Mouse (Mus musculus) induced T-regulatory cell, adult 2 months (primary cell): ENCODE data around the gene Slc6a11.

Experiments used
- DNase-seq: peaks from one replicate; pipeline ENCODE4 v3.0.0-alpha.2; 2012; ENCODE audit warnings: low read depth

Slc6a11 gene

DNA sequence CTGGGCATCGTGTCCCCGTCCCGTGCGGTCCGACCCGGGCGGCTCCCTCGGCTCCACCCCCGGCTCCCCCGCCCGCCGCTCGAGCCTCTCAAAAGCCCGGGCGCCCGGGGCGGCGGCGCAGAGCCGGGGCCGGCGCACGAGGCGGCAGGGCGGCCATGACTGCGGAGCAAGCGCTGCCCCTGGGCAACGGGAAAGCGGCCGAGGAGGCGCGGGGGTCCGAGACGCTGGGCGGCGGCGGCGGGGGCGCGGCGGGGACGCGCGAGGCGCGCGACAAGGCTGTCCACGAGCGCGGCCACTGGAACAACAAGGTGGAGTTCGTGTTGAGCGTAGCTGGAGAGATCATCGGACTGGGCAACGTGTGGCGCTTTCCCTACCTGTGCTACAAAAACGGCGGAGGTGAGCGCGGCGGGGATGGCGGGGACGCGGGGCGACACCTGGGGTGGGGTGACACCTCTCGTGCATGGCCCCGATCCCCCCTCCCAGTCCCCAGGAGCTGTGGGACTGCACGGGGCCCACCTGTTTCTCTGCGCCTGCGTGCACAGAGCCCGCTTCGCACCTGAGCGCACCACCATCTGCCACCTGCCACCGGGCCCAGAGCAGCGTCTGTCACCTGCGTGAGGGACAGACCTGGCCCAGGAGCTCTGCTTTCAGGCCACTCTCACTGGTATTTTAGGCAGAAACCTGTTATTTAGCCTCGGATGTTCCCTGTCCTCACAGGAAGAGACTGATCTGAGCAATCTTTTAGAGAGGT lies at the start of gene Slc6a11:
Gene Slc6a11 (plus strand): TSS at position 120 of the 751 bp plus-strand sequence.
- no peak for DNase-seq

DNA sequence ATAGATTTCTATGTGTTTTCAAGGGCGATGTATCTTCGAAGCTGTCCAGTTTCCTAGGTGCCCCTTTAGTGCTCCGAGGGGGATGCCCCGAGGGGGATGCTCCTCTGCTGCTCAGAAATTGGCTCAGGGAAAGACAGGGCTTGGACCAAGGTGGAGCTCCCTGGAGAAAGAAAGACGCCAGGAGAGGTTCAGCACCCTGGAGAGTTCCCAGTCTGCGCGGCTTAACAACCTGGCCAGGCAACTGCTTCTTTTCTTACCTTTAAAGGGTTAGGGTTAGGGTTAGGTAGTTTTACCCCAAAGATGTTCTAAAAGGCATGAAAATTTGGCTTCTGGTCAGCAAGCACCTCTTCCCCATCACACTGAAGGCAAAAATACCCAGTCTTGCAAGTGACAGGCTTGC lies 43.9 kb upstream of the Slc6a11 start:
- peak; percentile 36 for DNase-seq

DNA sequence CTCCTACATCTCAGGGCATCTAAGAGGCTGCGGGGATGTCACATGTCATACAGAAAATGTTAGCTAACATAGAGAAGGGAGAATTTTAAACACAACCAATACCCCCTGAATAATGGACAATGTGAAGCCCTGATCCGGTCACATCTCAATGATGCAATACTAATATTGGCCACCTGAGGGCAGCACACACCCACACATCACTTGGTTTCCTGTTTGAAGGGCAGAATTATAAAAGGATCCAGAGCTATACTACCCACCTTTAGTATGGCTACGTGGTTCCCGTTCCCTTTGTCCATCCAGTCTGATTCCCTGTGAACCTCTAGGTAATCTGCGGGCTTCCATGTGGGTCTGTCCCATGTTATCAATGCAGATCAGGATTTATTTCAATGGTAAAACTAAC lies 41.4 kb upstream of the Slc6a11 start:
- DNase-seq, result peak; percentile 62

DNA sequence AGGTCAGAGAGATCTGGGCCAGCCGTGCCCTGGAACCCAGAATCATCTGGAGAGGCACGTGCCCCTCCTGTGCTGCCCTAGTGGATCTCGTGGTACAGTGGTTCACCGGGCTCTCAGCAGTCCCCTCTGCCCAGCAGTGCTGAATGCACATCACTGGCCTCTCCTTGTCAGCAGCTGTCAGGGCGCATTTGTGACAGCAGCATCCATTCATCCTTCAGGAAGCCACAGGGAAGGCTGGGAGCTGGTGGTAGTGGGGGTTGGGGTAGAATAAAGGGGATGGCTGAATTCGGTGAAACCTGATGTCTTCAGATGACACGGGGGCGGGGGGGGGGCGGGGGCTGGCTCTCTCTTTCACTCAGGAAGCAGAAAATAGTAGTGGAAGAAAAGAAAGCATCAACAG lies 38.8 kb upstream of the Slc6a11 start:
- DNase-seq, result no peak

DNA sequence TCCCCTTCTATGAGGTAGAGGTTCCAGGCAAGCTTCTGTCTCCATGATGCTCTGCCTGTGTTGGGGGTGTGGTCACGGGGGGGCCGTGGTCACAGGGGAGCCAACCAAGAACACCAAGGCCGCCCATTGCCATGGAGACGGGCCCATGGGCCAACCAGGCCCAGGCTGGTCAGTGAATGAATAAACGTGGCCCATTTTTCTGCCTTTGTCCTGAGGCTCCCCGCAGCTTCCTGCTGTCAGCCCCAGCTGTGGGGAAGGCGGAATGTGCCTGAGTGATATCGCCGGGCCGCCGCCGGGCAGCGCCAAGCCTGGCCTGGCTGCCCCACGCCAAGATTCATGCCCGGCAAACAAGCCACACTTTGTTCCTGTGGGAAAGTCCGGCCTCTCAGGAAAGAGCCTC lies 36.8 kb upstream of the Slc6a11 start:
- DNase-seq, result no peak

DNA sequence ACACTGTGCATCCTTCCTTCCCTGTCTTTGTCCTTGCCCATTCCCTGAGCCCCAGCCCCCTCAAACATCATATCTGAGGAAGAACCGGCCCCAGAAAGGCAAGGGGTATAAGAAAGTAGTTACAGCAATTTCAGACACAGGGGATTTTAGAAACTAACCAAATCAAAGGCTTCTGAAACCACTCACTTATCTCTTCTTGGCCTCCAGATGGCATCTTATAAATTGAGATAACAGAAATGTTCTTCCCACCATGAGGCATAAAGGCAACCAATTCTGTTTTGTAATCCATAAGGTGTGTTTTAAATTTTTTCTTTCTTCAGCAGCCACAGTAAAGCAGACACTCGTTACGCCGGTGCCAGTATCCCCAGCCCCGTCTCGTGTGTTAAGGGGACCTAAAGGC lies 34.5 kb upstream of the Slc6a11 start:
- no peak for DNase-seq

DNA sequence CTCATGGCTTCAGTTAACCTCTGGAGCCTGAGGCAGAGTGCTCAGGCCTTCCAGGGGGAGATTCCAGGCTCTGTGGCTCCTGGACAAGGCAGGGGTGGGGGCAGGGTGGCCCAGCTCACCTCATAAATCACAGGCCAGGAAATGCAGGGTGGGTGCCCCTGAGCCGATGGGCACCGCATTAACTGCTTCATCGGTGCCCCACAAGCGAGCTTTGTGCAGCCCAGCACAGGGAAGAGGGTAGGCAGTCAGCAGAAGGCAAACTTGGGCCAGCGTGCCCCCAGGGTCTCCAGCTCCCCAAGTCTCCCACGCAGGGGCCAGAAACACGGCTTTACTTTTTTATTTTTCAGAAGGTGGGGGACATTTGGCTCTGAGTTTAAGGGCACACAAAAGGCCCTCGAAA lies 29.1 kb upstream of the Slc6a11 start:
- DNase-seq, result no peak

DNA sequence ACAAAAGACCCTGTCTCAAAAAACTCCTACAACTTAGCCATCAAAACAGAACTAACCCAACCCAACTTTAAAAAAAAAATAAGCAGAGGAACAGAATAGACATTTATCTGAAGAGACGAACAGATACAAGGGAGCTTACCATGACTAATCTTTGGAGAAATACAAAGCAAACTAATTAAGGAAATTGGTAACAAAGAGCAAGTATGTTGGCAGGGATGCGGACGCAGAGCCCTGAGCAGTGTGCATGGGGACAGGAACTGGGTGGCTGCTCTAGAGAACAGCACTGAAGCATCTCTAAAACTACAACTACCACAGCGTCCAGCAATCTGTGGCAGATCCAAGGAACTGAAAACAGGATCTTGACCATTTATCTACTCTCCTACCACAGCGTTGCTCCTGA lies 11.5 kb upstream of the Slc6a11 start:
- DNase-seq, result no peak

DNA sequence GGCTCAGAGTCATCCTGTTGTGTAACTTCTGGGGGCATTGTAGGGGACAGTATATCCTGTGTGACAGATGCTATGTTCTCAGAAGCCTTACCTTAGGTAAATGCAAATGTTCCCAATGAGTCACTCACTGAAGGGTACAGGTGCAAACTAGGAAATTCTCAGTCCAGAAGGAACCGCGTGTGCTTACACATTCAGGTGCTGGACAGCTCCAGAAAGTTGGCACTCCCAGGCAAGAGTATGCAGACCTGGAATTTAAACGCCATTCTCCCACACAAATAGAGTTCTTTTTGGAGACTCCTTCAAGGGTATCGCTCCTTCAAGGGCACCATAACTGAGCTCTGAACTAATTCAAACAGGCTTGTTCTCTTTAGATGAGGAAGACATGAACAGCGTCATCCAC lies 5.5 kb upstream of the Slc6a11 start:
- no peak for DNase-seq

DNA sequence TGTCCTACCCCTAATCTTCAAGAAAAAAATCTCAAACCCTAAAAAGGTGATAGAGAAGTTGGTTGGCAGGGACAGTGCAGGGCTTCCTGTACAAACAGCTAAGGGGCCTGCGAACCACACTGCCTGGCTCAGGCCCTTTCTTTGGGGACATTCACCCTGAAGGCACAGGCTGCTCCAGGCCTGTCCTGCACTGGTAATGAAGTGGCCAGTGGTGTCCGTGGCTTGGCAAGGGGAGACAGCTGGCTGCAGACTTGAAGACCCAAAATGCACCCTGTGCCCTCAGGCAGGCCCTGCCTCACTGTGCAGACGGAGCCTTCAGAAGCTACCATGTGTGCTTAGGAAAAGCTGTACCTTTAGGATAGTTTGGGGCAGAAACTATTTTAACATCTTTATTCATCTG lies 1.4 kb downstream of the Slc6a11 start:
- no peak for DNase-seq

DNA sequence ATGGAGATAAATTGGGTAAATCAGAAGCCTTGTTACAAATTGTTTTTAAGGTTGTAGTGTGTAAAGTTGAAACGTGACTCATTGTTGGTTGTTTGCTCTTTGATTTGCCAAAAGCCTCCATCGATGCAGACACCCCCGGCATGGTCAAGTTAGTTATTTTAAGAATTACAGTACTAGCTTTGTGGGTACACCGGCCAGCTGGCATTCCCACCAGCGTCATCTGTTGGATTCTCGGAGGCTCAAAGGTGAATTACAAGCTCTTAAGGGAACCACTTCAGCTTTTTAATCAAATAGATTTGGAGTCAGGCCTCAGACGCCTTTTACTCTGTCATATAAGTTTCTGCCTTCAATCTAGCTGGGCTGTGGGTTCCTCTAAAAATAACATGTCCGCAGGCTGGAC lies 1.9 kb downstream of the Slc6a11 start:
- no peak for DNase-seq

DNA sequence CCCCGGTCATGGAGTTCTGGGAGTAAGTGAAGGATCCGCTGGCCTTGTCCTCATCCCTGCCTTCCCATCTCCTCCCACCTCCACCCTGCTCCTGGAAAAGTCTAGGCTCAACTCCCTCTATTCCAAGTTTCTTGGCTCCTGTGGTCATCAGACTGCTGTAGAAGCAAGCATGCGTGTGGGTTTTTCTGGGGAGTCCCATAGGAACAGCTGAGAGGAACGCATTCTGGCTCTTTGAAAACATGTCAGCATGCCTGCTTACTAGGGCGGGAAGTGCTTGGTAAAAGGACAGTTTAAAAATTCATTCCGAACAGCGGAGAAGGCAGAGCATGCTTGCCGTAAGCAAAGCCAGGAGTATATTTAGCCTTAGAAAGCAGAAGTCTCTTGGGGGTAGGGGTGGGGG lies 7.9 kb downstream of the Slc6a11 start:
- no peak for DNase-seq

DNA sequence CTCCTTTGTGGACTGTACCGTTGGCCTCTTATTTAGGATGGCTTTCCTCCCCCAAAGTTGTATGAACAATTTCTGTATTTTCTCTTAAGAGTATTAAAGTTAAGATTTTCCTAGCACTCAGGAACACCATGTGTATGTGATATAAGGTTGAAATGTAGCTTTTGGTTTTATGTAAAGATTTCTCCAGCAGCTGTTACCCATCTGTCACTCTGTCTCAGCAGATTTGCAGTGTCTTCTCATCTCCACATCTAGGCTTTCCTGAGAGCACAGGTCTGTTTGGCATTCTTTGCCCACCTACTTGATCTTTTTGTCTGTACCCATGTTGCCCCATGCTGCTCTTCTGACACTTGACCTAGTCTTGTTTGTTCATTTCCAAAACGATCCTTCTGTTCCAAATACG lies 10.4 kb downstream of the Slc6a11 start:
- DNase-seq, result no peak

DNA sequence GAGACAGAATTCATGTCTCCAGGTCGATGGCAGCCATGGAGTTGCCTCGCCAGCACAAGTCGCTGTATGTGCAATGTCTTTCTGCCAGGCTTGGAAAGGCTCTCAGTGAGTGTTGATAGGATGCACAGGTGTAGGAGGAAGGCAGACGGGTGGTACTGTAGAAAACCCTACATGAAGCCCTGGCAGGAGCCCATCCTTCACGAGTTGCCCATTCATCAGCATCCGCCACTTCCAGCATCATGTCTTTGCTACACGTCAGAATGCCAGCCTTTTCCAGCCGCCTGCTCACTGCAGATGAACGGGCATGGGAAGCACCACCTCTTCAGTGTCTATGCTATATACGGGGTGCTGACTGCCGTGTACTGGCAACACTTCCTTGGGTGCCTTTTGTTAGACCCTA lies 11.4 kb downstream of the Slc6a11 start:
- no peak for DNase-seq

DNA sequence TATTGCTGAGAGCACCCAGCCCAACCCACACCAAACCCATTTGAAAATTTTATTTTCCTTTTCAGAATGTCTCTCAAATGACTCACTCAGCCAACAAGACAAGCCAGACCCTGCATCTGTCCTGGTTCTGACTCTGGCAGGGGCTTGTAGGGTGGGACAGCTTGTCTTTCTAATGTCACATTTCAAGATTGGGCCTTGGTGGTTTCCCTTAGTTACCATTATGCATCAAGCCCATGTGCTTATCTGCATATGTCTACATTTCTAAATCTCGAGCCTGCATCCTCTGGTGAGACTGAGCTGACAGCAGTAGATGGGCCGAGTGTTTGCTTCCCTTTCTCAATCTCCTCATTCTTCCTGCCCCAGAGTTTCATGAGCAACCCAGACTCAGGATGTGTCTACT lies 12.5 kb downstream of the Slc6a11 start:
- no peak for DNase-seq

DNA sequence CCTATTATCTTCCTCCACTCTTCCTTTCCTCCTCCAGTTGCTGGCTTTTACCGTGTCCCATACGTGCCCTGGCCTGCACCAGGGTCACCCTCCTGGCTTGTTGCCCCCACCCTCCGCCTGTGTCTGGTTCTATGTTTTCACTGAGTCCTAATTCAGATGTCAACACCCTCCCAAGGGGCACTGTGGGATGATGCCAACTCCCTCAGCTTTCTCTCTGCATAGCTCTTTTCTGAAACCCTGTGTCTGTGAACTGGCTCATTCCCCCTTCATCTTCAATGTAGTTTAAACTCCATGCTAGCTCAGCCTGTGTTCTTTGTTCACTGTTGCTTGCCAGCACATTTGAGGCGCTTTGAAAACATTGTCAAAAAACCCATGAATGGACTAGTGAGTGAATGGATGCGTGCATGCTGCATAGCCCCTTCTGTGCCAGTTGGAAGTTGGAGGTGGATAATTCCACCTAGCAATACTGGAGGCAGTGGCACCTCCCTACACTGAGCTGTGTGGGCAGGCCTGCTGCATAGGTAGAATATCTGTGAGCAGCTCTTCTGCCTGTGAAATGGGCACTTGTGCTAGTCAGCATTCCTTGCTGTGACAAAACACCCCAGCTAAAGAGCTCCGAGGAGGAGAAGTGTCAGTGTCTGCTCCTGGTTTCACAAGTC lies 13.5 kb downstream of the Slc6a11 start:
- DNase-seq, result no peak

DNA sequence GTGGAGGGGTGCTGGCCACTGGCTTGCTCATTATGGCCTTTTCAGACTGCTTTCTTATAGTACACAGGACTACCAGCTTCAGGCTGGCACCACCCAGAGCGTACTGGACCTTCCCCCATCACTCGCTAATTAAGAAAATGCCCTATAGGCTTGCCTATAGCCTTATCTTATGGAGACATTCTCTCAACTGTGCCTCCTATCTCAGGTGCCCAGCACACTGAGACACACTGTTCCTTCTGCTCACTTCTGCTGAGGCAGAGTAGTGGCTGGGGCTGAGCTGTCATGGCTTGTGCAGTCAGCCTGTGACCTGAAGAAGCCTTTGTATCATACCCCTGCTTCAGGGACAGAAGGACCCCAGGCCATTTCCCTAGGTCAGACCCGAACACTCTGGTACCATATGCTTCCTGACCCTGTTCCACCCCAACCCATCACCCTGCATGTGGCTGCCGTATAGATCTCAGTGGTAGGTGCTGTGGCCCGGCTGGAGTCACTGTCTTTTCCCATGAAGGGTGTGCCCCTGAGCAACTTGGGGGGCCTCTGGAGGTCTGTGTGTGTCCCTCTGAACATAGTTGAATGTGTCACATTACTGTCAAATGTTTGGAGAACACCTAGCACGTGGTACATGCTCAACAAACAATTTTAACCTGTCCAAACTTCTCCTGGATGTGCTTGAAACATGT lies 14.7 kb downstream of the Slc6a11 start:
- no peak for DNase-seq

DNA sequence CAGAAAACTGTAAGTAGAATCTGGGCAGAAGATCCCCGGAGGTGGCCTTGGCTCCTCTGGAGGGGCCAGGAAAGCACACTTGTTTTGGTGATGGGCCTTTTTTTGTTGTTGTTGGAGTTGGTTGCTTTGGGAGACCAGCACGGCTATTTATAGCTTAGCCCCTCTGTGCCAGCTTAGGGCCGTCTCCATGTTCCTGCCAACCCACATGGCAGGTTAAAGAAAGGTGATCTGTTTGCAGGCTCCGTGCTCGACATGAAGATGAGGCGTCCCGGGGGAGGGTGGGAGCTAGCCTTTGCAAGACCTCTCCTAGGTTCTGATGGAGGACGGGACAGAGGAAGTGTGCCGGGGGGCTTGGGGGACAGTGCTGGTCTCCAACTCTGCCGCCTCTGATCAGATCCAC lies 24.7 kb downstream of the Slc6a11 start:
- DNase-seq, result no peak

DNA sequence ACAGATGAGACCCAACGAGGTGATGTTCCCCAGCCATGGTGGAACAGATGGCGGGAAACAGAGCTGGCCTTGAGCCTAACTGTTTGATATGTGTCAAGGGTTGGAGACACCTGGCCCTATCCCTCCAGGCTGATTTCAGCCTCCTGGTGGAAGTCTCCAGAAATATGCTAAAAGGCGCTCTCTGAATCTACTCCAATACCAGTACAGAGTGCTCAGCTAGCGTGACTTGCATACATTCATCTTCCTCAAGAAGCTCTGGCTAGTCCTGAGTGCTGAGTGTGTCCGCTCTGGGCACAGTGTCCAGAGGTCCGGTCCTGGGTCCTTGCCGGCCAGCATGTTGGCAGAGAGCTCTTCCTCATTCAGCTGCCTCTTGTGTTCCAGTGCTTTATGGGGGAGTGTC lies 27.8 kb downstream of the Slc6a11 start:
- no peak for DNase-seq

DNA sequence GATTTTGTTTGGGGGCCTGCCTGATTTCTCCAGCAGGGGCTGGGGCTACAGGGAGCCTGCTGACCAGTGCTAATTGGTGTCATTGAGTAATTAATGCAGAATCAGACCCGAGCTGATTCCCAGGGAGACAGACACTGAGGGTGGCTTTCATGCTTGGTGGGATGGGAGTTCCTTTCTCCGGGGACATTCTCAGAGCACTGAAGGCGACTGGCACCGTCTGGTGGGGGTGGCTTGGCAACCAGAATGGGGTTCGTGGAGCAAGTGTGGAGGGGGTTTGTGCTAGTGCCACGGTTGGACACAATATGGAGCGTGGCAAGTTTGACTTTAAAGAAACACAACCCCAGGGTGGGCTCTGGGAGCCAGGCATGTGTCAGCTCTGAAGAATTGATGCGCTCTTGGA lies 29.7 kb downstream of the Slc6a11 start:
- DNase-seq, result no peak

DNA sequence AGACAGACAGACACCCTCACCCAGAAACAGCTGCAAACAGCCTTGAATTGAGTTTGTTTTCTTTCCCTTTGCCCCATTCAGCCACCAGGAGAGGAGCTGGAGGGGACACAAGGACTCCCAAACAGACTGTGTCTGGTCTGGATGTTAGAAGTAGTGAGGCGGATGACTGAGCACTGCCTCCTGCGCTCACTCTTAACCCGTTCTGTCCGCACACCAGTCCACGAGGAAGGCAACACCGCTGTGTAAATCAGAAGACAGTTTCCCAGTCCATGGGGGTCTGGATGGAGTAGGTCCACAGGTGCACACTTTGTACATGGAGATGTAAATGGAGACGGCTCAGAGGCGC lies 43.0 kb downstream of the Slc6a11 start:
- no peak for DNase-seq

DNA sequence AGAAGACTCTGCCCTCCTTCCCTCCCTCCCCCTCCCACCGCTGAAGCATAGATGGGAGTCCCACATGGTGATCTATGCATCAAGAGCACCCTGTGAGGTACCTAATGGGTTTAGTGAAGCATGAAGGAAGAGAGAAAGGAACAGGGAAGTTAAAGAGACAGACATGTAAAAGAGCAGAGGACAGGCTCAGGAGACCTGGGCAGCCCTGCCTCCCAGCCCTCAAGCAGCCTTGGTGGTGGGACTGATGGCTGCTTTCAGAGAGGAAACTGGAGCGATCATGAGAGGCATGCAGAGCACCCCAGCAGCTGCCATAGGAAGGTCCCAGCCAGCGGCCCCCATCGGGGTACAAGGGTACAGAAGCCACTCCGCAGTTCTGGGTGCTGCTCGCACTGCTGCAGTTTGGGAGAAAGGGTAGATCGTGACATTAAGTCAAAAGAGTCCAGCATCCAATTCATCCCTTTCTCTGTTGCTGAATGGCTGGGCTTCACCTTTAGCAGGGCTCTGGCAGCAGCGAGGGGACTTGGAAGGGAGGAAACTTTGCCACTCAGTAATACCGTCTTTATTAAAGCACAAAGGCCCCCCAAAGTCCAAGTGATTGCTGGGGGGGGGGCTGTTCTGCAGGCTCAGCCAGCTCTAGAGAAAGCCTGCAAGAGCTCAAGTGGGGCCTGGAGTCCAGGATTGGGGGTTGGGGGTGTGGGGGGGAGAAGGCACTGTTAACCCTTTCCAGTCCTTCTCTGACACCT lies 43.5 kb downstream of the Slc6a11 start:
- no peak for DNase-seq

DNA sequence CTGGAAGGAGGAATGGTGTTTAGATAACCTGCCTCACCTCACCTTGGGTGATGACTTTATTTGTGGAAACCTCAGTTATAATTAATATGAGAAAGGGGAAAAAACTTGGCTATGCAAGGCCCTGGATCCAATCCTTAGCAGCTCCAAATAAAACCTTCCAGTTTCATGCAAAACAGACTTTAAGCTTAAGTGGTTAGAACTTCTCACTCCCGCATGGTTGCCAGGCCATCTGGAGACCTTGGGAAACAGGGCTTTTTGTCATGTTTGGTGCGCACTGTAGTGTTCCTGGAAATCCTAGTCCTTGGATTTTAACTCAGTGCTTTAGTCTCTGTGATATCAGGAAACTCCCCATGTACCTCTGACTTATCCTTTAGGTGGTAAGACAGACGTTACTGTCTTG lies 47.1 kb downstream of the Slc6a11 start:
- DNase-seq, result no peak
